Mouse (Mus musculus) limb, embryonic 11.5 days (tissue): Measurements from ENCODE around the gene Depdc5. TPM values are rescaled to one million over a fixed set of nuclear protein-coding genes. Genes with fewer than 3 reads are reported as not detected.

ENCODE experiments used
- ATAC-seq: fragments of 200-750 bp; cut with Nextera tagmentation; 2 replicates; pipeline ENCODE4 v1.8.0; 2017; ENCODE audit warnings: low read depth; ENCODE audit not compliant: insufficient number of reproducible peaks, low FRiP score, low TSS enrichment
- DNase-seq: peaks from one replicate; pipeline ENCODE4 v3.0.0-alpha.2; 2015; ENCODE audit warnings: low spot score
- H3K27ac ChIP-seq: fragments of 300-500 bp; sonication (generic); replicated peaks from 2 replicates; pipeline ENCODE4 v1.5.1; 2014; ENCODE audit warnings: low read depth, mild to moderate bottlenecking, low read length
- H3K27me3 ChIP-seq: fragments of 300-500 bp; sonication (generic); 2 replicates; pipeline ENCODE4 v1.6.1; 2014; ENCODE audit warnings: mild to moderate bottlenecking, low read length, mixed read lengths; ENCODE audit not compliant: control insufficient read depth, insufficient read depth
- H3K36me3 ChIP-seq: fragments of 300-500 bp; sonication (generic); 2 replicates; pipeline ENCODE4 v1.6.1; 2014; ENCODE audit warnings: mild to moderate bottlenecking, low read length, moderate library complexity, mixed read lengths; ENCODE audit not compliant: control insufficient read depth, insufficient read depth
- H3K4me1 ChIP-seq: fragments of 300-500 bp; sonication (generic); 2 replicates; pipeline ENCODE4 v1.6.1; 2014; ENCODE audit warnings: low read length, mixed read lengths; ENCODE audit not compliant: control insufficient read depth, insufficient read depth
- H3K4me2 ChIP-seq: fragments of 300-500 bp; sonication (generic); 2 replicates; pipeline ENCODE4 v1.6.1; 2014; ENCODE audit warnings: low read depth, mild to moderate bottlenecking, moderate library complexity; ENCODE audit not compliant: severe bottlenecking
- H3K4me3 ChIP-seq: fragments of 300-500 bp; sonication (generic); 2 replicates; pipeline ENCODE4 v1.5.1; 2014; ENCODE audit warnings: low read depth, low read length
- H3K9ac ChIP-seq: fragments of 300-500 bp; sonication (generic); 2 replicates; pipeline ENCODE4 v1.6.1; 2014; ENCODE audit warnings: mild to moderate bottlenecking, low read length
- H3K9me3 ChIP-seq: fragments of 300-500 bp; sonication (generic); 2 replicates; pipeline ENCODE4 v1.6.1; 2016; ENCODE audit warnings: low read length; ENCODE audit not compliant: control insufficient read depth
- WGBS: fragments of 180-500 bp; shearing (Covaris S2); extraction: QIAGEN DNeasy Blood & Tissue Kit; methylation state at CpG from one replicate; pipeline ENCODE4 v1.1.7; 2014; 5-methylcytosine and 5-hydroxymethylcytosine counted together
- polyA plus RNA-seq: library from polyadenylated mRNA; unstranded; fragments of >200 nt; fragmentation: Nextera tagmentation; extraction: Ambion mirVana; gene quantifications from 2 replicates; pipeline ENCODE4 v1.2.1, GENCODE M21; 2014

The Depdc5 gene
- polyA plus RNA-seq, 1 experiment from 2014 or later, result 30.4 TPM

DNA sequence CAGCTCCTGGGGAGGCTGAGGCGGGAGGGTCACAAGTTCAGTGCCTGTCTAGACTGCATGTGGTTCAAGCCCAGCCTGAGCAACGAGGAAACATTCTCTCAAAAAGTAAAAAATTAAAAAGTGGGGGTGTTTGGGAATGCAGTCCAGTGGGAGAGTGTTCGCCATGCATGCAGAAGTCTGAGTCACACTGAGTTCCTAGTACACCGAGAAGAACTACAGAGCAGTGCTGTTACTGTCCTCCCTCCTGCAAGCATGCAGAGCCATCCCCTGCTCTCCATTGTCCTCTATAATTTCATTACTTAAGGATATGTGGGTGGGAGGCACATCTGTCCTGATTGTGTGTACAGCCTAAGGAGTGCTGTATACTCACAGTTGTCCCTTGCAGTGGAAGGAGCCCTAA lies 59.4 kb downstream of the Depdc5 start:
- peaks cover 22% of the 10 kb centered on the region for H3K36me3 ChIP-seq
- WGBS, result 88% methylated on average over 4 of the region's 4 CpGs
- H3K27ac ChIP-seq, result no peak overlapping the region
- no peaks in the 10 kb centered on the region for H3K27me3 ChIP-seq
- no peaks in the 10 kb centered on the region for H3K4me1 ChIP-seq
- DNase-seq (no peak), ATAC-seq (no peak)
- H3K4me3 ChIP-seq, result no peak overlapping the region
- no peak overlapping the region for H3K4me2 ChIP-seq
- H3K9me3 ChIP-seq, result no peaks in the 10 kb centered on the region
- H3K9ac ChIP-seq, result no peak overlapping the region

DNA sequence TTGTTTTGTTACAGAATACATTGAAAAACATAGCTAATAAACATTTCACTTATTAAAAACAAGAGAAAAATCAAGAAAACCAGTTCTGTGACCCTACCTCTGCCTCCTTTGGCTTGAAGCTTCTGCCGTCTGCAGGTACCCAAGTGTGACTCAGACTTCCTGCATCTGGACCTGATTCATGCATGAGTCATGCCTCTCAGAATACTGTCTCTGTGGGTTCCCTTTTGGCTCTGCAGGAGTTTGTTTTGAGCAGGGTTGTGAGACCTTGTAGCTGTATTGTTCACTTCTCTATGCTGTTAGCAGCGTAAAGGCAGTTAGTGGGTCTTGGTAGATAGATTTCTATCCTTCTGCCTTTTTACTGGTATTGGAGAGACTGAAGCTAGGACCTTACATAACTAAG lies 67.3 kb downstream of the Depdc5 start:
- H3K4me3 ChIP-seq, result no peak overlapping the region
- H3K9me3 ChIP-seq, result no peaks in the 10 kb centered on the region
- H3K36me3 ChIP-seq, result peaks cover 19% of the 10 kb centered on the region
- no peak overlapping the region for H3K27ac ChIP-seq
- no peaks in the 10 kb centered on the region for H3K4me1 ChIP-seq
- ATAC-seq (no peak), DNase-seq (no peak)
- H3K4me2 ChIP-seq, result no peak overlapping the region
- WGBS, result 67% methylated on average over 2 of the region's 2 CpGs
- H3K27me3 ChIP-seq, result no peaks in the 10 kb centered on the region
- no peak overlapping the region for H3K9ac ChIP-seq

DNA sequence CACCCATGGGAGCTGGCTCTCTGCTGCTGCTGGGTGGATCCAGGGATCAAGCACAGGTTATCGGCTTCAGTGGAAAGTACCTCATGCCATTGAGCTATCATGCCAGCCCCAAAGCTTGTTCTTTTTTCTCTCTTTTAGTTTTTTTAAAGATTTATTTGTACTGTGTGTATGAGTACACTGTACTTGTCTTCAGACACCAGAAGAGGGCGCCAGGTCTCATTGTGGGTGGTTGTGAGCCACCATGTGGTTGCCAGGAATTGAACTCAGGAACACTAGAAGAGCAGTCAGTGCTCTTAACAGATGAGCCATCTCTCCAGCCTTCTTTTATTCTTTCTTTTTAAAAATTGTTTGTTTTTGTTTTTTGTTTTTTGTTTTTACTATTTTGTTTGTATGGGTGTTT lies 71.2 kb downstream of the Depdc5 start:
- peak; percentile 23 for DNase-seq
- ATAC-seq, result no peak
- H3K4me2 ChIP-seq, result no peak overlapping the region
- H3K9ac ChIP-seq, result no peak overlapping the region
- no peak overlapping the region for H3K4me3 ChIP-seq
- no peaks in the 10 kb centered on the region for H3K9me3 ChIP-seq
- no peaks in the 10 kb centered on the region for H3K27me3 ChIP-seq
- H3K27ac ChIP-seq, result no peak overlapping the region
- 59% methylated on average over 2 of the region's 2 CpGs for WGBS
- H3K4me1 ChIP-seq, result no peaks in the 10 kb centered on the region
- H3K36me3 ChIP-seq, result peaks cover 10% of the 10 kb centered on the region; the same call in 1 of the 2 replicates

DNA sequence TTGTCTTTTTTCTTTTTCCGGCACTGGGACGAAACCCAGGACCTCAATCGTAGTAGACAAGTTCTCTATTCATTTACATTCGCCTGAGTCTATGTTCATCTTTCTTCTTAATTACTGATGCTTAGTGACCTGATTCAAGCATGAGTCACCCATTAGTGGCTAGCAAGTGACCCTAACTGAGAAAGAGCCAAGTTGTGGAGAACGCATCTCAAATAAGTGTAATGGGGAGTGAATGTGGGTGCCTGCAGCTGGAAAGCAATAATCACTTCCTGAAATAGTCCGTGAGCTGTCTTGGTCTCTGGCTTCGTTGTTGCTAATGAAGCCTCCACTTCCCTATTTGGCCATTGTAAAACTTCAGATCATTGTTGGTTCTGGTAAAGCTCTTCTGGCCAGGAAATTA lies 77.1 kb downstream of the Depdc5 start:
- Histone ChIP-seq H3K4me2 (no peak overlapping the region), H3K36me3 (peaks cover 13% of the 10 kb centered on the region; the same call in 1 of the 2 replicates), H3K9ac (no peak overlapping the region), H3K27me3 (no peaks in the 10 kb centered on the region), H3K4me1 (no peaks in the 10 kb centered on the region), H3K9me3 (no peaks in the 10 kb centered on the region), H3K4me3 (no peak overlapping the region), H3K27ac (no peak overlapping the region)
- no peak for DNase-seq
- 88% methylated on average over 7 of the region's 7 CpGs for WGBS
- ATAC-seq, result no peak

DNA sequence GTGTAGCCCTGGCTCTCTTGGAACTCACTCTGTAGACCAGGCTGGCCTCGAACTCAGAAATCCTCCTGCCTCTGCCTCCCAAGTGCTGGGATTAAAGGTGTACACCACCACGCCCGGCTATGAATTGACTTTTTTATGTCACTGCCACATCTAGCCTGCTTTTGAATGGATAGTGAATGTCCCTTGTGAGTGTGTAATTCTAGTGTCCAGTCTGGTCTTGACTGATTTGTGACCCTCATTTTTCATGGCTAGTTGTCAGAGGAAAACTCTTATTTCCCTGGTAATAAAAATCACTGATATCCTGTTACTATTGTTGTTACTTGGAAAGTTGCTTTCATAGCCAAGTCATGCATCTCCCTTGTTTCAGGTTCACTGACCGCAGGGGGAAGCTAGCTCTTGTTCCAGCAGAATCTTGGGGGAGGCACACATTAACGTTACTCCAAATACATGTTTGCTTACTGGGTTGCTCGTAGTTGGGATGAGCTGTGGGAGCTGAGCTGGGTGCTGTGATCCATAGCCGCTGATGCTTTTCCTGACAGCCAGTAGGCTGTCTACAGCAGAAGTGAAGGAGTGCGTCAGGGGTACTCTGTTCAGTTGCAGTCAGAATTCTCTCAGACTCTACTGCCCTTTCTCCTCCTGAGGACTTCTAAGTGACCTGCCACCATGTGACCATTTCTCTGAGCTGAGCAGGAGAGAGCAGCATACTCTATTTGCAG lies 77.9 kb downstream of the Depdc5 start:
- Histone ChIP-seq H3K27me3 (no peaks in the 10 kb centered on the region), H3K9ac (no peak overlapping the region), H3K36me3 (peaks cover 13% of the 10 kb centered on the region; the same call in 1 of the 2 replicates), H3K27ac (no peak overlapping the region), H3K4me2 (no peak overlapping the region), H3K4me3 (no peak overlapping the region), H3K4me1 (no peaks in the 10 kb centered on the region), H3K9me3 (no peaks in the 10 kb centered on the region)
- ATAC-seq (no peak), DNase-seq (no peak)
- WGBS, result 93% methylated on average over 8 of the region's 8 CpGs

DNA sequence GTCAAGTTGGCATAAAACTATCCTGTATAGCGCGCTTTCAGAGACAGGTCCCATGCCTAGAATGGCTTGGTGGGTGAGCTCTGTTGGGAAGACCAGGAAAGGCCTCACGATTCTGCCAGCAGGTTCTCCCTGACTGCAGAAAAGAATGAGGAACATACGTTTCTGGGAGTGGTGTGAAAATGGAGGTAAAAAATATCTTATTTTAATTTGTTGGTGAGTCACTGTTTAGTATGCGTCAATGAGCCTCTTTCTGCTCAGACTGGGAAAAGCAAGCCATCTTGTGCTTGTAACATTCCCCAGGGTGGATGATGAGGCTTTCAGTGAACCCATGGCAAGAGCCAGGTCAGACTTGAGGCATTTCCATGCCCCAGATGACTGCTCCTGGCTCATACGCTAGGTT lies 86.6 kb downstream of the Depdc5 start:
- Histone ChIP-seq H3K4me2 (no peak overlapping the region), H3K9me3 (no peaks in the 10 kb centered on the region), H3K4me3 (no peak overlapping the region), H3K9ac (no peak overlapping the region), H3K27ac (no peak overlapping the region), H3K36me3 (peaks cover 21% of the 10 kb centered on the region), H3K27me3 (no peaks in the 10 kb centered on the region), H3K4me1 (no peaks in the 10 kb centered on the region)
- 93% methylated on average over 6 of the region's 6 CpGs for WGBS
- DNase-seq (no peak), ATAC-seq (no peak)

DNA sequence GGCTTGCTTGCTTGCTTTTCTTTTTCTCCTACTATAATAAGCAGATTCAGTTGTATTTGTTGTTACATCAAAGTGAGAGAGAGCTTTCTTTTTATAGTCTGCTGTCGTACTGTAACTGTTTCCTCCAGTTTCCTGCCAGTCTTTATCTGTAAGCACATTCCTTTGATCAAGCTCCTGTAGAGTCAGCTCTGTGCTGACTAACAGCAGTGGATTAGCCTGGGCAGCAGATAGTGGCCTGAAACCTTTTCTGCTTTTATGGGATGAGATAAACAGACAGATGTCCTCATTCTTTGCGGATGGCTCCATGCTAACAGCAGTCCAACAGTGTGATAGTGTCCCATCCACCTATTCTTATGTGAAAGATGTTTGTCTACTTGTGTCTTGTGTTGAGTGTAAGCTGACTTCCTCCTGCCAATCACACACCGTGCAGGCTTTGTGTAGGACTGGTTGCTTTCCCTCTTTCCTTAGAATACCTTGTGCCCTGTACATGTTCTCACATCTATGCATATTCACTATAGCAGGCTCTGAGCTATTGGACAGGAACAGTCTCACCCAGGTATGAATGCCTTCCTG lies 87.3 kb downstream of the Depdc5 start:
- peaks cover 25% of the 10 kb centered on the region for H3K36me3 ChIP-seq
- ATAC-seq (no peak), DNase-seq (no peak)
- no peak overlapping the region for H3K4me3 ChIP-seq
- H3K4me1 ChIP-seq, result no peaks in the 10 kb centered on the region
- H3K27ac ChIP-seq, result no peak overlapping the region
- no peak overlapping the region for H3K4me2 ChIP-seq
- no peaks in the 10 kb centered on the region for H3K27me3 ChIP-seq
- H3K9me3 ChIP-seq, result no peaks in the 10 kb centered on the region
- H3K9ac ChIP-seq, result no peak overlapping the region
- 84% methylated on average over 3 of the region's 3 CpGs for WGBS

DNA sequence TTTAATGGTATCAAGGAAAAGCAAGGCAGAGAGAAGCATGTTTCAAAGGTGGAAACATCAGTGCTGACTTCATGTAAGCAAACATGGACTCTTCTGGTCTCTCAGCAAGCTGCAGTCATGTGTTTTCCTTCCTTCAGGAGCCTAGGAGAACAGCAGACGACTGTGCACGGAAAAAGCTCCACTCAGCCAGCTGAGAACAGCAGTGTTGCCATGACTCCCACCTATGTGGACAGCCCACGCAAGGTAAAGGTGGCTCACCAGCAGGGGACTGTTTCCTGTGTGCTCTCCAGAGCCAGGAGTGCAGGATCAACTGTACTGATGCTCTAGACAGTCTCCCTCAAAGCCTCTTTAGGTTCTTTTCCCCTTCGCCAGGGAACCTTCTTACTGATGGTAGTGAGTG lies 92.2 kb downstream of the Depdc5 start:
- Histone ChIP-seq H3K36me3 (peaks cover 17% of the 10 kb centered on the region), H3K27me3 (no peaks in the 10 kb centered on the region), H3K27ac (no peak overlapping the region), H3K4me3 (no peak overlapping the region), H3K9me3 (no peaks in the 10 kb centered on the region), H3K4me2 (no peak overlapping the region), H3K4me1 (no peaks in the 10 kb centered on the region), H3K9ac (no peak overlapping the region)
- ATAC-seq (no peak), DNase-seq (no peak)
- 94% methylated on average over 4 of the region's 4 CpGs for WGBS
